Mouse (Mus musculus): ENCODE data around the gene Fignl2.
"Not testable (repeated sequence)": the region's sequence is repeated elsewhere in the genome, so short reads cannot be mapped to it uniquely, and the experiment has no call there.

The Fignl2 gene

DNA sequence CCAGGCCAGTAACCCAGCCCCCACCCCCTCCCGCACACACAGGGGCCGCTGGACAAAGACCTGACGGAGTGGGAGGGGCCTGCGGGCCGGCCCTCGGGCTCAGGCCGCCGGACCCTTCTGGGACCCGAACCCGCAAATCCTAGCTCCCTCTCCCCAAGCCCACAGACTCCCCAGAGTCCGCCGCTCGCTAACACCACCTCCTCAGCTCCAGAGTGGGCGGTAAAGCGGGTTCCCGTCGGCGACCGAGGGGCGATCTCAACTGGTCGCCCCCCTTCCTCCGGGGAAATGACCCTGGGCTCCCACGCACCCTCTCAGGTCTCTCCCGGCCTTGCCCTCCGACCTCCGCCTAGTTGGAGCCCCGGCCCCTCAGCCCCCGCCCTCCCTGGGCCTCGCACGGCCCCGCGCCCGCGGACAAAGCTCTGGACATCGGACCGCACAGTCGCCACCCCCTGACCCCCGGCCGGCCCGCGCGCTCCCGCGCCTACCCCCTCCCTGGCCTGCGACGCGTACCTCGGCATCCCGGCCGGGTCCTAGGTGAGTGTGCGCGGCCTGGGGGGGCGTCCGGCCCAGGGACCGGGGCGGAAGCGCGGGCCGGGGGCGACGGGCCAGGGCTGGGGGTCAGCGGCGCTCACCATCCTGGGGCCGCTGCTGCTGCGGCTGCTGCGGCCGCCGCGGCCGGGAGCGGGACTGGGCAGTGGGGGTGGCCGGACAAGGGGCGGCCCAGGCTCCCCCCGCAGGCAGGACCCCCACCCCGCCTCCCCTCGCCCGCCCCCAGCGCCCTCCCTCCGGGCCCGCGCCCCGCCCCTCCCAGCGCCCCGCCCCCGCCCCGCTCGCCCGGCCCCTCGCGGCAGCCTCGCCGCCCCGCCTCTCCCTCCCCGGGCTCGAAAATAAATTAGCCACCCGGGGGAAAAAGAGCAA, at the start of gene Fignl2:
Gene Fignl2, minus strand, starts transcription at position 755 of the 918 bp plus-strand sequence.
- DNase-seq = no peak

GRCm38 (mm10) chr15:101126876-101127544, 48.6 kb upstream of the Fignl2 start:
- DNase-seq = no peak

GRCm38 (mm10) chr15:101125561-101125960, 47.2 kb upstream of the Fignl2 start:
- DNase-seq = no peak

- no peak for DNase-seq
Measured at GRCm38 (mm10) chr15:101123202-101123601, 44.8 kb upstream of the Fignl2 start.

GRCm38 (mm10) chr15:101122290-101122589, 43.9 kb upstream of the Fignl2 start:
- DNase-seq = no peak

DNA sequence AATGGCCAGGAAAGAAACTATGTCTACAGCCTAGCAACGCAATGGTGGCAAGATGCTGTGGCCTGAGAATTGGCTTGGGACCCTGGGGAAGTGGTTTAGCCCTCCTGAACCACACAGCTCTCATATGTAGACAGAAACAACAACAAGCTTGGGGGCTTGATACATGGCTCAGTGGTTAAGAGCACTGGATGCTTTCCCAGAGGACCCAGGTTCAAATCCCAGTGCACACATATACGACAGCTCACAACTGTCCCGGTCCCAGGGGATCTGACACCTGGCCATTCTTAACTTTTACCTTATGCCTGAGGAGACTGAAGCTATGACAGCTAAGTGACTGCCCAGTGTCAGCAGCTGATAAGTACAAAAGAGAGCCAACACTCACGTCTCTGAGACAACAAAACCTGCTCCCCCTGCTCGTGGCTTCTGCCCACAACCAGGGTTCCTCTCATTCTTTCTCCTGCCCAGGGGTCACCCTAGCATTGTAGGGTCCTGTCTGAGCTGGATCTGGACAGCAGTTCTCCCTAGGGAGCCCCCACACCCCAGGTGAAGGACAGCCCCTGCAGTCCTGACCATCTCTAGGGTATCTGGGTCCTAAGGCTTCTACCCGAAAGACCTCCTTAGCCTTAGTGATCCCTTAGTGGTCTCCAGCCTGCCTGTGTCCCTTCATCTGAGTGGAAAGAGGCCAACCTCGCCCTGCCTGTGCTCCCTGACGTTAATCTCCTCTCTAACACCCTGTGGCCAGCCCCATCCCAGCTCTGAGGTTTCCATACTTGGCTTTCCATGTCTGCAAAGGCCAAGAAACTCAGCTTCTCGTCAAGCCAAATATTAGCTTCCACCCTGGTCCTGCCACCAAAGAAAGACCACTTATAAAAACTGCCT, 43.3 kb upstream of the Fignl2 start:
- DNase-seq = no peak

DNA sequence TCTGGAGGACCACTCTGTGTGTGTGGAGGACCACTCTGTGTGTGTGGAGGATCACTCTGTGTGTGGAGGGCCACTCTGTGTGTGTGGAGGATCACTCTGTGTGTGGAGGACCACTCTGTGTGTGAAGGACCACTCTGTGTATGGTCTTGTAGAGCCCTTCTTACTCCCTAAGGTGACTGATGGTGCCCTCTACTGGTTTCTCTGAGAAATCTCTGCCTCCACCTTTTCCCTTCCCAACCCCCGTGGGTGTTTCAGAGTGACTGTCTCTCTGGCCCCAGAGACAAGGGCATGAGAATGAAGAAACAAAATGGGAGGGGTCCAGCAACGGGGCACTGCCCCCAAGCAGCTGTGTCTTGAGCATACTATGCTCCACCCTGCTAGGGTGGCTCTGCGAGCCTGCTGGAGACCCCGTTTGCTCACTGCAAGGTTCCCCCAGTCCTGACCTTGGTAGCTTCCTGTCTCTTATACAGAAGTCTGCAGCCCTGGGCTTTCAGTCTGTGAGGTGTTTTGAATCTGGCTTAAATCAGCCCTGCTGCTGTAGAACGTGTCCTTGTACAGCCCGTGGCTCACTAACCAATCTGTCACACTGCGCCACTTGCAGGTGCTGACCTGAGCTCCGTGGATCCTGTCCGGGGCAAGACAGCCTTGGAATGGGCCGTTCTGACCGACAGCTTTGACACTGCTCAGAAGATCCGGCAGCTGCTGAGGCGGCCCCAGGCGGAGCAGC, 40.2 kb upstream of the Fignl2 start:
- no peak for DNase-seq

DNA sequence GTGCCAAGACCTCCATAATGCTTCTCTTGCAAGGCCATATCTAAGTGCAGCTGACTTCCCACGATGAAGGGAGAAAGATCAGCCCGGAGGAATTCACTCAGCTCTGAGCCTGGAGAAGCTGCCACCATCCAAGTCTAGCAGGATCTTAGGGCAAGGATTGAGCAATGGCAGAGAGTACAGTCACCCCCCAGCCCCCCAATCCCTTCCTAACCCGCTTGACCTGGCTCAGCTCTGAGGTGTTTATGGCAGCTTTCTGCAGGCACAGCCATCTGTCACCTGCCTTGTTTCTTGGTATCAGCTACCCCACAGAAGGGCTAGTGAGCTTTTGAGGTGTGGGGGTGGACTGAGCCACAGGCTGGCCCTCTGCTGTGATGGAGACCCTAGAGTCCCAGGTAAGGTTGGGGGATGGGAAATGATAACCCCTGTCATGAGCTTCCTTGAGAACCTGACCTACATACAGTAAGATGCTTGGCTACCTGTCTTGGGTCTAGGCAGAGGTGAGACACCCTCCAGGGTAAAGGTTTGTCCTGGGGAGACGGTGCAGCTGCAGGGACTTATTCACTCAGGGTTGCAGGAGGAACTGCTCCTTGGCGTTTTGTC, 37.2 kb upstream of the Fignl2 start, which contains the start of gene Ankrd33:
Gene Ankrd33, plus strand, starts transcription at position 245 of the 600 bp plus-strand sequence.
- DNase-seq = no peak

- DNase-seq = not testable (repeated sequence)
Measured at GRCm38 (mm10) chr15:101113778-101114177, 35.4 kb upstream of the Fignl2 start.

DNA sequence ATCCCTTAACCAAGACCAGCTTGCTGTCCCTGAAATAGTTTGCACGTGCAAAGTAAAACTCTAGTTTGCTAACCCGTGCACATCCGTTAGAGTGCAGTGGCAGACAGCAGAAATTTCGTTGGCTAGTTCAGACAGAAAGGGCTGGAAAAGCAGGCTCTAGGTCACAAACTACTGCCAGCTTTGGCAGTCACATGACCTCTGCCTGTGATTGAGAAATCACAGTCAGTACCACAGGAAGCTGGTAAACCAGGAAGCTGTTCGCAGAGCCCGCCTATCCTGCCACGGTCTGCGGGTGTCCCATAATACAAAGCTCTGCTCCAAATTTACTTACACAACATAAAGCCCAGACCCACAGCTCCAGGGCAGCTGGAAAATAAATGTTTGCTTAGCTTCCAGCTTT, 34.8 kb upstream of the Fignl2 start:
- no peak for DNase-seq

DNA sequence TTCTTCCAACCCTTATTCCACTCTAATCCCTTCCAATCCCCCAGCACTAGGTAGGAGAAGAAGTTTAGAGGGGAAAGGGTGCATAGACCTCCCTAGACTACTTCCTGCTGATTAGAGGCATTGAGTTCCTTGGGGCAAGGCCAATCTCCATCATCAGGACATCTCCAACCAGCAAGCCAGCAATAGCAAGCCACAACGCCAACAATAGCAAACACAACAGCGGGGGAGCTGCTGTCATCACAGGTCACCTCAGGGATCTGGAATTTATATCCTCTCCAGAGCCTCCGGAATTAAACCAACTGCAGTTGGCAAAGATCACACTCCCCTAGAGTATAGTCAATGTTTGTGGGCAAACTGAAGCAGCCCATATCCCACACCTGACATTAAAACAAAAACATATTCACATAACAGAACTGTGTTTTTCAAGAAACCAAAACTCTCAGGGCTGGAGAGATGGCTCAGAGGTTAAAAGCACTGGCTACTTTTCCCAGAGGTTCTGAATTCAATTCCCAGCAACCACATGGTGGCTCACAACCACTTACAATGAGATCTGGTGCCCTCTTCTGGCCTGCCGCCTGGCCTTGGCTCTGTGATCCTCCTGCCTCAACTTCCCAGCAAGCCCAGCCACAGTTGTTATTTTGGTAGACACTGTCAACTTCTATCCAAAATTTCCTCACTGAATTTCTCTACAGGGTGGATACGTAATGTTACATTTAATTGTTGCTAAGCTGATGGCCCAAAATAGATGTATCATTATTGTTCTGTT, 29.7 kb upstream of the Fignl2 start:
- no peak for DNase-seq

DNA sequence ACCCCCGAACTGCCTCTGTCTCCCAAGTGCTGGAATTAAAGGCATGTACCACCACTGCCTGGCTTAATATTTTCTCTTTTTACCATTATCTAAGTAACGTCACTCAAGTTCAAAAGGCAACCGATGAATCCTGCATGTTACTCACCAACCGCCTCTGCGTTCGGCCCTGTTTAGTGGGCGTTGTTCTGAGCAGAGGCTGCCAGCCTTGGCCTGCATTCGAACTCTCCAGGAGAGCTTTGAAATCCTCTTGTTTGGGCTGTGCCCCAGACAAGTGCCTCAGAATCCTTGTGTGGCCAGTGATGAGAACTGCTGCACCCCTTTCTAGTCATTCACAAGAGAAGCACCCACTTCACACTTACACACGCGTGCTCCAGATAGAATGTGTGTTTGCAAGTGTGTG, 27.6 kb upstream of the Fignl2 start:
- no peak for DNase-seq

DNA sequence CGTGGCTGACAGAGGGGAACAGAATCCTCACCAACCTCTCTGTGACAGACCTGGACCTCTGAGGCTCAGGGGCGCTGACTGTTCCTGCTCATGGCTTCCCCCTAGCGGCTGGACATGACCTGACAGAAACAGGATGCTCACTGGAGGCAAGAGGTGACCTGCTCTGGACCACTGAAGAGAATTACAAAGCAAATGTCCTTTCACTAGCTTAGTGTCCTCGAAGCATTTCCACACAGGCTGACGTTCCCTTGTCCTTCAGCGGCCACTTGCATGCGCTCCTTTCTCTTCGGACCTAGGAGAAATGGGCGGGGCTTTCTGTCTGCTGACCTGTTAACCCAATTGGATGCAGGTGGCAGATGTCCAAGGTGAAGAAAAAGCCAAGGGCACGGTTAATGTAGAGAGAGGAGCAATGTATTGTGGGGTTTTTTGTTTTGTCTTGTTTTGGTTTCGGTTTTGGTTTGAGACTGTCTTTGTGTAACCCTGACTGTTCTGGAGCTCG, 27.2 kb upstream of the Fignl2 start:
- peak; percentile 55 for DNase-seq

- DNase-seq = no peak
Measured at GRCm38 (mm10) chr15:101103605-101104304, 25.4 kb upstream of the Fignl2 start.

GRCm38 (mm10) chr15:101100996-101101395, 22.6 kb upstream of the Fignl2 start:
- no peak for DNase-seq

DNA sequence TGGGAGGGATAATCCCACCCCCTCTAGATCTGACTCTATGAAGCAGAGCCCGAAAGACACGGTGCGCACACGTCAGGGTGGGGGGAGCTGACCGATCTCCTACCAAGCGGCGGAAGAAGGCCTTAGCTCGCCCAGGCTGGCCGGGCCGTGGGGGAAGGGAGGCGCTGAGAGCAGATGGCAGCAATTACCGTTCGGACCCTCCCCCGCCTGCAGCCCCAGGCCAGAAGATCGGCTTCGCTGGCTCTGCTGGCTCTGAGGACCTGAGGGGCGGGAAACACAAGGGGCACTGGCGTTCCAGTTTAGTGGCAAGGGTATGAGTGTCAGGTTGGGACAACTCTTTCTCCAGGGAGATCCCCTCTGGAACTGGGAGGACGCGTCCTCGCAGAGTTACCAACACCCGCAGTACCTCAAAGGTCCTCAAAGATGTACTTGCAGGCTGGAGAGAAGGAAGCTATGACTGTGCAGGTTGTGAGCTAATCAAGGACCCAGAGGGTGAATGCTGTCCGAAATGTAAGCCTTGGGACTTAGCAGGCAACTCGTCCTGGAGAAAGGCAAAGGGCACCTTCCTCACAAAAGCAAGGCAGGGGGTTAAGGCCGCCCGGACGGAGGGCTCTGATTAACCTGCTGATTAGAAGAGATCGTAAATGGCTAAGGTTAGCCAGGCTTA, 19.8 kb upstream of the Fignl2 start:
- no peak for DNase-seq

DNA sequence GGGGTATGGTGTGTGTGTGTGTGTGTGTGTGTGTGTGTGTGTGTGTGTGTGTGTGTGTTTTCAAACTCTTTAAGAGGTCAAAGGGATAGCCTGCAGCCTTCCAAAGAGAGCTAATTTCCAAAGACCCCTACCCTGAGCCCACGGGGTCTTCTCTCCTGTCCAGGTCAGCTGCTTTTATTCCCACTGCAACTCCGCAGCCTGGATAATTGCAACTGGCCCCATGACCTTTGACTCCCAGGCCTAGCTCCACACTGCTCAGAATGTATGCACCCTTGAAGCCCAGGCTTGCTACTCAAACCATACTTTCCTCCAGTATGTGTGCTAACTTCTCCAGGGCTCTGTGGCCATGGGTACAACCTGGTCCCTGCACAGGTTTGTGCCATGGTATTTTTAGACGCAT, 17.0 kb upstream of the Fignl2 start:
- no peak for DNase-seq

DNA sequence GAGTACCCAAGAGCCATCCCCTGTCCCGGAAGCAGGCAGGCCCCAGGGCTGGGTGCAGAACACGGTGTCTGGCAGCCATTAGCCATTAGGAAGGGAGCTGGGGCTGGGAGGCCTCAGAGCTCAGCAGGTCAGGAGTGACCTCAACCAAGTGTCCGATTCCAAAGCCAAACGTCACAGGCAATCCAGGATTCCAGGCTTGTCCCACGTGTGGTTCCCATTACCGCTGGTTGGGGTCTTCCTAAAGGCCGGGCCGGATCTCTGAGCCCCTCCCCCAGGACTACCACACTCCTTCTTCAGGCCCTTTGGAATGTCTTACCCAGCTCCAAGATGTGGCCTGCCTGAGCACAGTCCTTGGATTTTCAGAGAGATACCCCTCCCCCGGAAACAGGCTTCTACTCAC, 16.6 kb upstream of the Fignl2 start:
- DNase-seq = no peak

DNA sequence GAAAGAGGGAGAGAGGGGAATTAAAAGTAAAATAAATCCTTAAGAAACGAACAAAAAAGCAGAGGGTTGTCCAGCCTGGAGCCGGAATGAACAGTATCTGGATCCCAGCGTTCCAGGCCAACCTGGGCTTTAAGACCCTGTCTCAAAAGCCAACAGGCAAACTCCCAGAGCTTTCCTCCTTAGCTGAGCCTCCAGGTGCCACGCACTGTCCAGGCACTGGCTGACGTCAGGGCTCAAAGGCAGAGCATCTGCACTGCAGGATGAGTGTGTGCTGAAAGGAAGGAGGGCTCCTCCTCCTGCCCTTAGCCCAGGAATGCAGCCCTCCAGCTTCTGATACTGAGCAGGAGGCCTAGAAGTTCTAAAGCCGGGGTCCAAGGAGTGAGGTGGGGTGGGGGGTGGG, 15.6 kb upstream of the Fignl2 start:
- DNase-seq = no peak
